Mouse (Mus musculus) adrenal gland, postnatal 14 days (tissue): ENCODE results near the gene Rpn1. TPM values are rescaled to one million over a fixed set of nuclear protein-coding genes. Genes with fewer than 3 reads are reported as not detected.

Experiments used
- DNase-seq: peaks from one replicate; pipeline ENCODE4 v3.0.0; 2021; ENCODE audit warnings: mixed read lengths
- total RNA-seq: library from RNA; stranded (reverse); gene quantifications from 2 replicates; pipeline ENCODE4 v1.2.3, GENCODE M21; 2021

Gene Rpn1
- total RNA-seq, 1 experiment from 2014 or later, result 185 TPM

DNA sequence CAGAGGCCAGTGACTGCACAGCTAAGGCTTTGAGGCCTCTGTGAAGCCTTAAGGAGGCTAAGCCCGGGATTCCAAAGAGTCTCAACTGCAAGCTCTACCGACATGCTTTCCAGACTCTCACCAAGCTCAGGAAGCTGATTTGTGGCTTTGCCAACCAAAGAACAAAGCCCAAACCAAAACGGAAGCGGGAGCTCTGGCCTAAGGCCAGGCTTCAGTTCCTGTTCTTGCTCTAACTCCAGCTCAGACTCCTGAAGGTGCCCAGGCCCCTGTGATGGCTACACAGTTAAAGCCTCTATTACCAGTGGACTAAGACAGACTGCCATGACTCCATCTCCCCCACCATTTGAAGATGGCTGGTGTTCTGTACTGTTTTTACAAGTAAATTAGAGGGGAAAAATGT lies 19.2 kb upstream of the Rpn1 start:
- DNase-seq, result peak; percentile 66

DNA sequence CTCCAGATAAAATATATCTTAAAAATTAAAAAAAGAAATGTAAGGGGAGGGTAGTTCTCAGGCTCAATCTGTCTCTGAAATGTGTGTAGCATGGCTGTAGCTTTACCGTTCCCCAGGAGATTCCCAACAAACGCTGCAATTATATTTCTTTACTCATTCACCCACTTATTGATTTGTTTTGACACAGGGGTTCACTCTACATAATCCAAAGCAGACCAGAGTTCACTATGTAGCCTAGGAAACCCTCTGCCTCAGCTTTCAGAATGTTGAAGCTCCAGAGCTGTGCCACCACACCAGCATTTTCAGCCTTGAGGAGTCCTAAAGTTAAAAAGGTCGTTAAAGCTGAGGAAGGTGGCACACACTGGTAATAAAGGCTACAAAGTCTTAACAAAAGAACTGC lies 18.3 kb upstream of the Rpn1 start:
- no peak for DNase-seq

DNA sequence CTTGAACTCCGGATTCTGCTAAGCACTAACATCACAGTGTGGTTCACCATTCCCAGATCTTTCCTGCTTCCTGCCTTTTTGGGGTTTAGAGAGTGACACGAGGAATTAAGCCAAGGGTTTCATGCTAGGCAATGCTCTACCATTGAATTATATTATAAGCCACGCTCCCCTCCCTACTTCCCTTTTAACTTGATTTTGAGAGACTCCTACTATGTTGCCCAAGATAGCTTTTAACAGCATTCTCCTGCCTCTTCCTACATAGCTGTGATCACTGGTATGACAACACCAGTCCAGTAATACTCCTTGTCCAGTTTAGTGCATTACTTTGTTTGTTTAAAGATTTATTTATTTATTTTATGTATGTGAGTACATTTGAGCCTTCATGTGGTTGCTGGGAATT lies 16.6 kb upstream of the Rpn1 start:
- DNase-seq, result no peak

DNA sequence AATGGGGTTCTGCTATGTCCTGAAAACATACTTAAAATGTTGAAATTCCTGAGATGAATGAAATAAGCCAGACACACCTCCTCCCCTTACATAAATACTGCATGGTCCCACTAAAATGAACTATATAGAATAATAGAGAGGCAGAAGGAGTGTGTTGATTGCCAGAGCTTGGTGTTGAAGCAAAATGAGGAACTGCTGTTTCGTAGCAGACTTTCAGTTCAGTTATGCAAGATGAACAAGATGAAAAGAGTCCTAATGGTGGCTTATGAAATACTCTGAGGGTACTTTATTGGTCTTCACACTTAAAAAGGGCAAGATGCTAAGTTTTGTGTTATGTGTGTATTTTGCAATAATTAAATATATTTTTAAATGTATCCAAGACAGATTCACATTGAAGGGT lies 15.5 kb upstream of the Rpn1 start:
- DNase-seq, result no peak

DNA sequence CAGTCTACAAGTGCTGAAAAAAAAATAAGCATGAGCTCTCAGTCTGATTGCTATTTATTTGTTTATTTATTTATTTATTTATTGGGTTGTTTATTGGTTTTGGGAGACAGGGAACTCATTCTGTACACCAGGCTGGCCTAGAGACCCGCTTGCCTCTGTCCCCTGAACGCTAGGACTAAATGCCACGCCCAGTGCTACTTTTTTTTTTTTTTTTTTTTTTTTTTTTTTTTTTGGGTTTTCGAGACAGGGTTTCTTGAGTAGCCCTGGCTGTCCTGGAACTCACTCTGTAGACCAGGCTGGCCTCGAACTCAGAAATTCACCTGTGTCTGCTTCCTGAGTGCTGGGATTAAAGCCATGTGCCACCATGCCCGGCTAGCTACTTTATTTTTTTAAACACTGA lies 13.8 kb upstream of the Rpn1 start:
- no peak for DNase-seq

DNA sequence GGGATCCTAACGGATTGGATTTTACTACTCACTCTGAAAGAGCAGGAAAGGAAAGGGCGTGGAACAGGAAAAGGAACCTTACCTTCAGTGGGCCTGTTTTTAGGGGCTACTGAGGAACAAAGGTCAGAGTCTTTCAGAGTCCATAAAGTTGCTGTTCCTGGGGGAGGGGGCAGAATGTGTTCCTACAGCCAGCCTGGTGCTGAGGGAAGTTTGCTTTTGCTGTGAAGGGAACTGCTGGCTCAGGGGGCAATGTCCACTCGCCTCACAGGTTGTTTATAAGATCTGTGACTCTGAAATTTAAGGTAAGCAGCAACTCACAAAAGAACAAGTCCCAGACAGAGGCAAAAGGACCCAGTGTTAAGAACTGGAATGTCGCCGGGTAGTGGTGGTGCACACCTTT lies 13.1 kb upstream of the Rpn1 start:
- DNase-seq, result no peak

DNA sequence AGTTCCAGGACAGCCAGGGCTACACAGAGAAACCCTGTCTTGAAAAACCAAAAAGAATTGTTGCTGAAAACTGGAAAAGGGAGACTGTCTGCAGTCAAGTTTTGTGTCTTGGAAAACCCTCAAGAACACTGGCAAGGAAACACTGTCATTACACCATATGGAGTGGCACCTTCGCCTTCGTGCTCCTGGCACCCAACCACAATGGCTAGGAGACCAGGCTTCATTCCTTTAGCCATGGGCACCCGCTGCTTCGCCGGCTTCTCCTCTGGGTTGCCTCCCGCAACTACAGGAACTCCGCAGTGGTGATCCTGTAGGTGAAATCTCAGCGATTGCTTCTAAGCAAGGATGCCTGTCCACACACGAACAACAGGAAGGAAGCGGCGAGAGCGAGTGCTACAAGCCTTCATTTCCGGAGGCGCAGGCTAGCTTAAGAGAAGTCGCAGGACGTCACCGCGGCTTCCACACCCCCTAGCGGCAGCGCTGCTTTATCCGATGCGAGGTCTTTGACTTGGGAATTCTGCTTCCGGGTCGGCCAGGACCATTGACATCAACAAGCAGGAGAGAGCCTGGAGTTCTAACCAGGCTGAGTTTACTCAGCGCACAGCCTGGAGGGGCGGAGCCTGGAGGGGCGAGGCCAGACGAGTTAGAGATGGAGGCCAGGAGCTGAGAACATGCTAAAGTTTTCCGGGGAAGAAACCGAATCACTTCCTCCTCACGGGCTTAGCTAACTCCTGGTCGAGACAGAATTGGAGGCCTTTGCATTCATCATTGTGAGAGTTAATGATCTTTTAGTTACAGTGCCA lies 9.3 kb upstream of the Rpn1 start:
- DNase-seq, result peak; percentile 97

DNA sequence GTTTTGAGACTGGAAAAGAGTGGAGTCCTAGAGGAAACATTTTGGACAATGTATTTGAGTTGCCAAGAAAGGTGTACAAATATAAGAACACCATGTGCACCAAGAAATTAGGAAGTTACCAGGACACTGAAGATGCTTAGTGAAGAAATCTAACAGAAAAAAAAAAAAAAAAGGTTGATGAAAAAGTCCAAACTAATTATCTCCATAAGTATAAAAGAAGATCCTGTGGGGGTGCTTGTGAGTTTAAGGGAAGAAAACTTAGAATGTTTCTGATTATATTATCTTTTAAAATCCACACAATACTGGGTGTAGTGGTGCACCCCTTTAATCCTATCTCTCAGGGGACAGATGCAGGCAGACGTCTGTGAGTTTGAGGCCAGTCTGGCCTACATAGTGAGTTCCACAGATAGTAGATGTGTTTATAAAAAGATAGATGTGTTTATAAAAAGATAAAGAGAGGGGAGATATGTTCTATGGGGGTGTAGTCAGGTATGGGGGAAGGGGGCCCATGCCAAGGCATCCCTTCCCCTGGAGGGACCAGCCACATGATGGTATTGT lies 8.2 kb upstream of the Rpn1 start:
- no peak for DNase-seq

DNA sequence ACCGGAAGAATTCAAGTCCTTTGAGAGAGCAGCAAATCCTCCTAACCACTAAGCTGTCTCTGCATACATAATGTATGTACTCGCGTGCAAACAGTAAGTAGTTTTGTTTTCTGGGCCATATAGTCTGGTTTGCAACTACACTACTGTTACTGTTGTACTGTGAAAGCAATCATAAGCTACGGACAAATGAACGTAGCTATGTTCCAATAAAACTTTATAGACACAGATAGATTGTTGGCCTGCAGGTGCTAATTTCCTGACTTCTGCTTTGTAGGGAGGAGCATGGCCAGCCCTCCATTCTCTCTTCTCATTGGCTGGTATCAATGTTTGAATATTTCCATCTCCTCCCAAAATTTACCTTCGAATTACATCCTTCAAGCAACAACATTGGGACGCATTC lies 1.2 kb upstream of the Rpn1 start:
- DNase-seq, result no peak

DNA sequence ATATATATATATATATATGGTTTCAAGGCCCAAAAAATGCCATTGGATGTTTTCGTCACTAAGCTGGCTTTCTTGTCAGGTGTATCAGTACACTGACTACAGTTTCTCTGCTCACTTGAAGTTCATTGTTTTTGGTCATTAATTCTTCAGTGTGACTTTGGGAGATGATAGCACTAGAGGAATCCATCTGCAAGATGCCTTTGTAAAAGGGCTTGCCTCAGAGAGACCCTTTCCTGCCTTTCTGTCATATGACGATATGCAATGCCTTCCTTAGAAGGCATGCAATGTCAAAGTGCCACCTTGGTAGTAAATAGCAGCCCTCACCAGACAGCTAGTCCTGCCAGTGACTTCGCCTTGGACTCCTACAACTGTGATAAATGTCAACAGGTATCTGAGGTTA lies 610 bp upstream of the Rpn1 start:
- DNase-seq, result no peak

DNA sequence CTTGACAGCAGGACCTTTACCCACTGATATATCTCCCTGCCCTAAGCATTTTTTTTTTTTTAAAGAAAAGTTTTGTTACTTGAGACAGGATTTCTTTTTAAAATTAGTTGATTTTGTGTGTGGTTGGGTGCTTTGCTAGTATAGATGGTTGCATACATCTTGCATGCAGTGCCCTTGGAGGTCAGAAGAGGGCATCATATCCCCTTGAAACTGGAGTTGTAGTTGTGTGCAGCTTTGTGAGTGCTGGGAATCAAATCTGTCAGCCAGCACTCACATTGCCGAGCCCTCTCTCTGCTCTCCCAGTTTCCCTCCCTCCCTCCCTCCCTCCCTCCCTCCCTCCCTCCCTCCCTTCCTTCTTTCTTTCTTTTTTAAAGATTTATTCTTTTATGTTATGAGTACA lies 4.7 kb downstream of the Rpn1 start:
- no peak for DNase-seq

DNA sequence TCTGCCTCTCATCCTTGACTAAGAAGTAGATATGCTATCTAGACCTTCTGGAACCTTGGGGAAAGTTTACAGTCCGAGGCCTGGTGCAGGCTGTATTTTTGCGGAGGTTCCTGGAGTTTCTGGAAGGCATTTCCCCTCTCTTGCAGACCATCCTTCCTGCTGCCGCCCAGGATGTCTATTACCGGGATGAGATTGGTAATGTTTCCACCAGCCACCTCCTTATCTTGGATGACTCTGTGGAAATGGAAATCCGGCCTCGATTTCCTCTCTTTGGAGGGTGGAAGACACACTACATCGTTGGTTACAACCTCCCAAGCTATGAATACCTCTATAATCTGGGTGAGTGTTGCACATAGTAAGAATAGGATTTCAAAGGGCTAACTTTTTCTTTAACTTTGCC lies 11.1 kb downstream of the Rpn1 start:
- DNase-seq, result no peak

DNA sequence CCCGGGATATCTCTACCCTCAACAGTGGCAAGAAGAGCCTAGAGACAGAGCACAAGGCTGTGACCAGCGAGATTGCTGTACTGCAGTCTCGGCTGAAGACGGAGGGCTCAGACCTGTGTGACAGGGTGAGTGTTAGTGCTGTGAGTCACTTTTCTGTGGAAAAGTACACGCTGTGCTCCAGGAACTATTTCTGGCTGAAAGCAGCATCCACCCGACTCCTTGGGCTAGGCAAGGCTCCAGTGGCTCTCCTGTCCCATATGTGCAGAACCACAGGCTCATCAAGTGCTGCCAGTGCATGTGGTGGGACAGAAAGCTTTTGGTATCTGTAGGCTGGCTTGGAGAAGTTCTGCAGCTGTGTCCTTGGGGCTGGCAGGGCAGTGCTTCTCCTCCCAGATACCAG lies 17.8 kb downstream of the Rpn1 start:
- no peak for DNase-seq

DNA sequence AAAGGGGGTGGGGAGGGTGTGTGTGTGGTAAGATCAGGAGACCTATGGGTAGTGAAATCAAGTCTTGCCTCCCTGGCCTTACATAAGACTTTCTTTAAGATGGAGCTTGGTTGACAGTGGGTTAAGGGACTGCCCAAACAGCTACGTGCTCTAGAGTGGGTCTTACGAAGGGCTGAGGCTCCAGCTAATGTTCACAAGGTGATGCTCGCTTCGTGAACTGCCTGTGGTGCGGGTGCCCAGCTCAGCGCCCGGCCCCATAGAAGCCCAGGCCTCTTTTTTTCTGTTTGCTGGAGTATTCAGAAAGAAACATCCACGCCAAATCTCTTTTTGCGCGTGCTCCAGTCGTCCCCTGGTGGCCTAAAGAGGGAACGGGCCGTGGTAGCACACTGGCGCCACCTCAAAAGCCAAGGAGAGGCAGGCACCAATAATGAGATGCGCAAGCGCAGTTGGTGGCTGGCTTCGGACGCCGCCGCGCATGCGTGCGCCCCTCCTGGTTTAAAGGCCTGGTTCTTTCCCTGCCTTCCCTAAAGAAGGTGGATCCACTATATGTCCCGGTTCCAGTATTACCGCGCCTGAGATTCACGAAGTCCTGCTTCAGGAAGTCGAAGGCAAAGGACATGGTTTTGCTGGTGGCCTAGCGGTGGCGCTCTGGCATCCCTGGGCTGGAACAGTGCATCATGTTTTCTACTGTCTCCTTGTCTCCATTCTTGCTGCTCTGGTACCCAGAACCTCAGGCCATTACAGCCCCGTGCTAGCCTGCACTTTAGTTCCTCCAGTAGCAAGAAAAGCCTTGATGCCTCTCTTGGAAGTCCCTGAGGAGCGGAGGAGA lies 21.7 kb downstream of the Rpn1 start:
- peak; percentile 95 for DNase-seq

DNA sequence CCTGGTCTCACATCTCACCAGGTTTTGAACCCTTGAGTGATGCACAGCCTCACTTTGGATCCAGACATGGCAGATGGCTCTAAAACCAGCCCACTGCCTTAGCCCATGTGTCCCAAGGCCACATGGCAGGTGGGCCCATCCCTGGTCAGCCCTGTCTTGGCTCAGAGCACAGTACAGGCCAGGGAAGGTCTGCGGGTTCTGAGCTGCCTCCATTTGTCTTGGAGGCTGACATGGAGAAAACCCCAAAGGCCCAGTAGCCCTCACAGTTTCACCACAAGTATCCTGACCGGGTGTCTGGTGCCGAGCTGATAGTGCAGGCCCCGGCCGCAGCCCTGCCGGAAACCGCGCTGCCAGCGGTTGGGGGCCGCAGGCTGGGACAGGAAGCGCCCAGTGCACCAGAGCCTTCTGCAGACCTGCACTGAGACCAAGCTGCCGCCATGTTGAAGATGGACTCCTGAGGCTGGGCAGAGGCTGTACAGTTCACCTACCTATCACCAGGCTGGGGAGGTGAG lies 22.4 kb downstream of the Rpn1 start:
- no peak for DNase-seq

DNA sequence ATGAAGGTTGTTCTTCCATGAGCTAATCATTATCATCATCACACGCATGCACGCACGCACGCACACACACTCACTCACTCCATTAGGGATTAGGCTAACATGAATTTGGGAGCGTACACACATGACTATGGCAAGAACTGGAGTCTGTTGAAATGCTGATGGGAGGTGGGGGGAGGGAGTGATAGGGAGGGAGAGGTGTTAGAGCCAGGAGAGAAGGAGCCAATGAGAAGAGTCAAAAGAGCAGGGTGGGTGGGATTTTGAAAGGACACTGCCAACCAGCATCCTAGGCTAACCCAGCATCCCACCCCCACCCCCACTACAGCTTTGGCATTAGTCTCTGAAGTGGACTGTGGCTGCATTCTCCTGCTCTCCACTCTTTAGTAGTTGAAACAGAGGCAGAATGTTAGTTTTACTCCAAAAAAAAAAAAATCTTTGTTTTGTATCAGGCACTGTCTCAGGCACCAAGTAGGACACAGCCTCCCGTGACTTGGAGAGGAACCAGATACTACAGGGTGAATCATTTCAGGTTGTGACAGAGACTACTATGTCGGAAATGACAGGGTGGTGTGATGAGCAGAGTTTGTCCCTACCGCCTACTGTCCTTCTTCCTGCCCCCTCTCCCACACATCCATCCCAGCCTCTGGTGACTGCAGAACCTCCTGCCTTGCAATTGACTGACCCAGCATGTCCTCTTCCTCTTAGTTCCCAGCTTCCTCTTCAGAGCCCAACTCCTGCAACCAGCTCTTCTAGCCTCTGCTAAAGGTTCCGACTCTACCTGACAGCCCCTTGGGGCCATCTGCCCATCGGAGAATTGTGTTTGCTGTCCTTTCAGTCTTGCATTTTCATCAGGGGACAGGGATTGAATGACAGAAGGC lies 23.6 kb downstream of the Rpn1 start:
- DNase-seq, result no peak

DNA sequence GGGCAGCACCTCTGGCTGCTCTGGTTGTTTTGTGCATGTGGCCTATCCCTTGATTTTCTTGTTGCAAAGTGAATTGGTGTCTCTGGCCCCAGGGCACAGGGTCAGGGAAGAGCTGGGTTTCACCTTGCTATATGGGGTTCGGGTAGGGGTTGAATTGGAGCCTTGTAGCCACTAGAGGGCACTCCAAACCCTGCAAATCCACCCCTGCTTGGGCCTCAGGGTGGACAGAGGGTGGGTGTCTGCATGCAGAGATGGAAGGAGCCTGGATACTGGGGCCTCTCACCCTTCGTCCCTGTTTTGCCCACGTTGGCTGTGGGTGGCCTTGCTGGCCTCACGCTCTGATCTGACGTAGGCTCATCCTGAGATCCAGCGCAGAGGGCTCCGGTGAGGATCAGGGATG lies 28.9 kb downstream of the Rpn1 start:
- DNase-seq, result peak; percentile 78

DNA sequence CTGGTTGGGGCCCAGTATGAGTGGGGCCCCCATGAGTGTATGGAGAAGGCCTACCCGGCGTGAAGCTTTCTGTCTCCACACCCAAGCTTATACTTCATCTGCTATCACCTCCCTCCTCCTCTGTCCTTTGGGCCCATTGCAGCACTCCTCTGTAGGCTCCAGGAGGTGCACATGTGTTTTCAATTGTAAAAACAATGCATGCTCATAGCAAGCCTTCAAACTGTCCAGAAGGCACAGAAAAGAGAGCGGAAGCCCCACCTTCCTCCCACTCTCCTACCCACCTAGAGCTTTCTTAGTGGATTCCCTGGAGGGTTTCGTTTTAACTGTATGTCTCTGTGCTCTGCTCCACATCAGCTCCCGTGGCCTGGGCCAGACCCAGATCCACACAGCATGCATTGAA lies 30.1 kb downstream of the Rpn1 start:
- DNase-seq, result no peak

DNA sequence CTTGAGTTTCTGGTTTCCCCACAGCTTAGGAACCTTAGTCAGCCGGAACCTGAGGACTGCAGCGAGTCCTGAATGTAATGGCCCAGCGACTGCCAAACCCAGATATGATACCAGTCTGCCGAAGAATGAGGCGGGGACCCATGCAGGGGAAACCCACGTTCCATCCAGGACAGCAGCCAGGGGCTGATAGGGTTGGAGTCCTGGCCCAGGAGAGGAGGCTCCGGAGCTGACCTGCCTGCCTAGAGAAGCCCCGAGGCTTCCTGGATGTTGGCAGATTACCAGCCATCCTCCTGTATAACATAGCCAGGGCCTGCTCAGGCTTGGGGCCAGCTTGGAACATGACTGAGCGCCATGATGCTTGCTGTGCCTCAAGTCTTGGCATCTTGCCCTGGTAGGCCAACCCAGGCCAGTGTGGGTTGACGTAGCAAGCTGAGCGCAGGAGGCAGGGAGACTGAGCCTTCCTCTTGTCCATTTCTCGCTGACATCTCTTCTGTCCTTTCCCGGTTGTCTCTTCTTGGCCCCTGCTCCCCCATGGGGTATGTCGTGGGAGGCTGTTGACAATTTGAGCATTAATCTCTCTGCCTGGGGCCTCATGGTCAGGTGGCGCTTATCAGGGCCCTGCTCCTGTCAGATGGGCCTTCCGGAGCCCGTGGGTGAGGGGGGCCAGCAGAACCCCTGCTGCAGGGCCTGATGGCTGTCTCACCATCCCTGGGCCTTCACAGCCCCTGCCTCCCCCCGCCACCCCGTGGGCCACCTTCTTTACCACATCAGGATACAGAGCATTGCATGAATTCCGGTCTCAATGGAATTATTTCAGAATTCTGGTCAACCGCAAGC lies 32.3 kb downstream of the Rpn1 start:
- DNase-seq, result peak; percentile 47

DNA sequence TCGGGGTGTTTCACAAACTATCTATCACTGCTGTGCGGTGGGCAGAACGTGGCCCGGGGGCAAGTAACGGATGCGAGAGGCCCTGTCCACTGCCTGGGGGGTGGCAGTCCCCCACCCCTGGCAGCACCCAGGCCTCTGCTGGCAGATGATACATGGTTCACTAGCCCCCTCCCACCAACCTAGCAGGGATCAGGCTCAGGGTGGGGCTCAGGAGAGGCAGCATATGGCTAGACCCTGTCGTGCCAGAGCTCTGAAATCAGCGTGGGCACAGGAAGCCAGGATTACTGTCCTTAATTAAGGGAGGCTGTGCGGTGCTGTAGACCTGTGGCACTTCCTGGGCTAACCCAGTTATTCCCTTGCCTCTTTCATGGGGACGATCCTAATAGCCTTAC lies 32.9 kb downstream of the Rpn1 start:
- no peak for DNase-seq

DNA sequence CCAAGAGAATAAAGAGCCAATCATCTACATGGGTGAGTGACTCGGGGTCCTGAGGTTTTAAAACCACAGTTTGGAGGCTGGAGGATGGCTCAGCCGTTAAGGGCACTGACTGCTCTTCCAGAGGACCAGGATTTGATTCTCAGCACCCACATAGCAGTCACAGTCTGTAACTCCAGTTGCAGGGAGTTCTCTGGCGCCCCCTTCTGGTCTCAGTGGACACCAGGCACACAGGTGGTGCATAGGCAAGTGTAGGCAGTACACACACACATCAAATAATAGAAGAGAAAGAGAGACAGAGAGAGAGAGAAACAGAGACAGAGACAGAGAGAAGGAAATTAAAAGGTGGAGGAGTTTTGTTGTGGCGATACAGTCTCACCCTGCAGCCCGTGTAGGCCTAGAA lies 35.0 kb downstream of the Rpn1 start:
- no peak for DNase-seq
